Mouse (Mus musculus): ENCODE results near the gene Dusp6.

DNA sequence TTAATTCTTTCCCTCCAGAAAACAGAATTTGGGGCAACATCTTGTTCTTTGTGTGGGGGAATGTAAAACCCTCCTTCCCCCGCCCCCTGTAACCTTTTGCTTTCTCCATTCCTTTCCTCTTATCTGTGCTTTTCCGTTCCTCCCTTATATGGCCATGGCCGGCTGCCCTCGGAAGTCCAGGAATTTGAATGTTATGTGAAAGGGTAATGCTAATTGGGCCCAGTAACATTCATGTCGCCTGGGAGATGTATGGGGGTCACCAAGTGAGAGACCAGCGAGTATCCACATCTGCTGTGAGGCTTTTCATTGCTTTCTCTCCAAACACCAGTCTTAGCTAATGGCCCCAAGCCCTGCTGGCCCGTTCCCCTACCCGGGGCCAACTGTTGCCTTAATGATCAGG is 22.7 kb downstream of the Dusp6 start:
- TF ChIP-seq POLR2A (IDR thresholded peaks at IDR 0.05; ENCODE audit: insufficient read depth, low read depth, low read length) (no peak), CTCF (IDR thresholded peaks at IDR 0.05; ENCODE audit: insufficient read depth, low read depth, low read length) (no peak)

All from olfactory bulb, adult 2 months (tissue).